Mouse (Mus musculus) neural tube, embryonic 10.5 days (tissue): ENCODE measurements at regions not wholly inside any gene's neighbourhood (a gene's known extent, or its start where the extent isn't known, plus 50 kb on each side); places are given as distances from the start of the nearest gene placed in this dataset.

Experiments used
- DNase-seq: peaks from one replicate; pipeline ENCODE4 v3.0.0-alpha.2; 2017; ENCODE audit warnings: low spot score; ENCODE audit errors: extremely low spot score

GRCm38 (mm10) chr3:41422615-41423579 lies 132.6 kb upstream of the Jade1 start:
- peak; percentile 22 for DNase-seq

- no peak for DNase-seq
These were observed 141.8 kb upstream of the Jade1 start for GRCm38 (mm10) chr3:41413771-41414170.

- no peak for DNase-seq
These were observed 142.8 kb upstream of the Jade1 start for GRCm38 (mm10) chr3:41412698-41413097.

GRCm38 (mm10) chr3:41408821-41409737 lies 146.5 kb upstream of the Jade1 start:
- peak; percentile 34 for DNase-seq

GRCm38 (mm10) chr3:41408423-41408820 lies 147.1 kb upstream of the Jade1 start:
- DNase-seq: peak; percentile 53

- no peak for DNase-seq
These were observed 147.5 kb upstream of the Jade1 start for GRCm38 (mm10) chr3:41407988-41408387.

- no peak for DNase-seq
These were observed 148.0 kb upstream of the Jade1 start for GRCm38 (mm10) chr3:41407520-41407919.

GRCm38 (mm10) chr3:41401881-41402280 lies 153.7 kb upstream of the Jade1 start:
- DNase-seq: no peak

GRCm38 (mm10) chr3:41389868-41390267 lies 165.7 kb upstream of the Jade1 start:
- DNase-seq: no peak

- no peak for DNase-seq
These were observed 167.9 kb upstream of the Jade1 start for GRCm38 (mm10) chr3:41387469-41388212.

GRCm38 (mm10) chr3:41386299-41386698 lies 169.2 kb upstream of the Jade1 start:
- no peak for DNase-seq

GRCm38 (mm10) chr3:41384410-41384809 lies 171.1 kb upstream of the Jade1 start:
- DNase-seq: no peak

- DNase-seq: no peak
These were observed 177.0 kb upstream of the Jade1 start for GRCm38 (mm10) chr3:41378576-41378975.

- DNase-seq: no peak
These were observed 177.6 kb upstream of the Jade1 start for GRCm38 (mm10) chr3:41377826-41378406.

- DNase-seq: no peak
These were observed 178.5 kb upstream of the Jade1 start for GRCm38 (mm10) chr3:41376848-41377582.

- DNase-seq: no peak
These were observed 180.2 kb upstream of the Jade1 start for GRCm38 (mm10) chr3:41375230-41375930.

- DNase-seq: no peak
These were observed 182.3 kb upstream of the Jade1 start for GRCm38 (mm10) chr3:41373198-41373597.

- DNase-seq: no peak
These were observed 187.0 kb upstream of the Jade1 start for GRCm38 (mm10) chr3:41368351-41369101.

GRCm38 (mm10) chr3:41366764-41367163 lies 188.8 kb upstream of the Jade1 start:
- DNase-seq: no peak
